Mouse (Mus musculus) v-Abl transformed pro-B cells (cell line): ENCODE measurements around the gene P2ry2.

ENCODE experiments used
- in situ Hi-C, 2 experiments: fragments of 400-800 bp; cut with MboI; formaldehyde crosslinking; loops; one replicate each; pipeline ENCODE4 v1.15.1; 2025; ENCODE audit not compliant: unreplicated experiment in 2 of 2

Gene P2ry2

DNA sequence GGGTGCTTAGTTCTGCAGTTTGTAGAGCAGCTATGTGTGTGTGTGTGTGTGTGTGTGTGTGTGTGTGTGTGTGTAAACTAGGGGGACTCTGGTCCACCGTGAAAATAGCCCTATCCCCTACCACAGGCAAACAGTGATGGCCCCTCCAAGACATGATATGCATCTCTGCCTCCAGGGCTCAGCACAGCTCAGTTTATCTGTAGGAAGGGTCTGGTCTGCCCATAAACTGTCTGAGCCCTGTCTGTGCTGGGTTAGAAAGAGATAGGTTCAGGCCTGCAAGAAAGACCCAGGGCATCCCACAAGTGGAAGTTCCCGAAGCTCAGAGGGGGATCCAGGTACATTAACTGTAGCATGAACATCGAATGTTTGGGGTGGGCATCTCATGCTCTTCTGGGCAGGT is 16.7 kb downstream of the P2ry2 start:
- in situ Hi-C loops: loop anchor here (5.0 to 25.0 kb wide), 2 partner anchors 51 to 616 kb away; no protein-coding TSS in a partner anchor

DNA sequence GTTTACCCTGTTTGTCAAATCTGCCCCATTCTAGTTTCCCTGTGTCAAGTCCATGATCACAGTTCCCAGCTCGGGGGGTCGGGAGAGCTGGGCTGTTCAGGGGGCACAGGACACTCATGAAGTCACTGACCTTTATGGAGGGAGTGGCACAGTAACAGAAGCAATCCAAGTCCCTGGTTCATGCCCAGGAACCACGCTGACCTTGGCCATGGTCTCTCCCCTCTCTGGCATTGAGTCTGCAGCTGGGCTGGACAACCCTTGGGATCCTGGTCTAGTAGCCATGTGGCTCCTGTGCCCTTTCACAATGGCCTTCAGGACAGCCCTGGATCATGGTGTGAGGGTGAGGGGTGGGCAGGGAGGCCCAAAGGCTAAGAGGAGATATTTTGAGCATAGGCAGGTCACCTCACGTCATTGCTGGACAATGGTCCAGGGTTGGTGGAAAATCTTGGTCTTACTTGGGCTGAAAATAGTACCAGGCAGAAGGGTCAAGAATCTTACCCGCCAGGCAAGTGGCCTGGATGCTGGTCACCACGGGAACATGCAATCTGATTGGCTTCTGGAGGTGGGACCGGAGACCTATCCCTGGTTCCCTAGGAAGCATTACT is 17.3 kb downstream of the P2ry2 start:
- in situ Hi-C loops: loop anchor here (5.0 to 25.0 kb wide), 2 partner anchors 52 to 617 kb away; no protein-coding TSS in a partner anchor

DNA sequence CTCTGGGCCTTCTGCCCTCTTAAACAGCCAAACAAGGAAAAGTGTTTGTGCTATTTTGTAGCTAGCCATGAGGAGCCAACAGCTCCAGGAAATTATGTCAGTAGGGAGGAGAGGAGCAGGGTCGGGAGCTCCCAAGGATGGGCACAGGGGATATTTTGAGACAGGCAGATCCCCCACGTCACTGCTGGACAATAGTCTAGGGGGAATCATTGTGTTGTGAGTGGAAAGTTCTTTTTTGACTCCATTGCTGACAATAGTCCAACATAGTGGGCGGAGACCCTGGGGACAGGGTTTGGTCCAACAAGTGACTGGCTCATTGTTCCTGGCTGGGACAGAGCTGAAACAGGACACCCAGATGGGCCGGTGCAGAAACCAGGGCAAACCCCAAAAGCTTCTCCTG is 19.5 kb downstream of the P2ry2 start:
- in situ Hi-C loops: loop anchor here in 1 of 2 experiments (25.0 kb wide), 1 partner anchor 619 kb away; no protein-coding TSS in a partner anchor

DNA sequence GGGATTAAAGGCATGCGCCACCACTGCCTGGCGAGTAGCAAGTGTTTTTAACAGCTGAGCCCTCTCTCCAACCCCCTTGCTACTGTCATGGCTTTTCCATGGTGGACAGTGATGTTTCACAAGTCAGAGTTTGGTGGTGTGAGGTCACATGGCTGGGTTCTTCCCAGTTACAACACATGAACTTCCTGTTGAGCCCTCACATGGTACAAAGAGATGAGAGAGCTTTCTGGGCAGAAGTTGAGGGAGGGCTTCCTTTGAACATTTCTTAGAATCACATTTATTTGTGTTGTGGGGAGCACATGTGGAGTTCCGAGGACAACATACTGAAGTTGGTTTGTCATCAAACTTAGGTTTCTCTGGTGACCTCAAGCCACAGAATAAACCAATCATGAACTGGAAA is 20.7 kb downstream of the P2ry2 start:
- in situ Hi-C loops: loop anchor here in 1 of 2 experiments (25.0 kb wide), 1 partner anchor 620 kb away; no protein-coding TSS in a partner anchor

DNA sequence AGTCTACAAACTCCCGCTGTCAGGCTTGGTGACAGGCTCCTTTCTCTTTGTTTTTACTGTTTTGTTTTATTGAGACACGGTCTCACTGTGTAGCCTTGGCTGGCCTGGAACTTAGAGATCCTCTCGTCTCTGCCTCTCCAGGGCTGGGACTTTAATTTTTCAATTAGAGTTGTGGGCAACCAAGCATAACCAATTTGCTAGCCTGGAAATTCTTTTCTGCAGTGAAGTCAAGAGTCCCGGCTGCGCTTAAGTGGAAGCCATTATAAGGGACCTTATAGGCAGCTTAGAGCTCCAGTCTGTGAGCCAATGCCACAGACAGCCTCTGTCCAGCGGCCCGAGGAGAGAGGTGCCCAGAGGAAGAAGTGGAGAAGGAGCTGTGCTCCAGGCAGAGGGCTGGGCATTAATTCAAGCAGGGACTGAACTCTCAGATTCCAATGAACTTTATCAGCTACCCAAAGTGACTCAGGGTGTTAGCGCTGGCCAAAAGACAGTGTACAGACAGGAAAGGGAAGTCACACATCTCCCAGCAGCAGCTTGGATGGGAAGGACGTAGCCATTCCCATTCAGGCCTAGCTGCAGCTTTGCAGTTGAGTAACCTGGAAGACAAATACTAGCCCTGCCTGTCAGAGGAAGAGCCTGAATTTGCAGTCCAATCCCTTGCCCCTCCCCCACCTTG is 21.9 kb downstream of the P2ry2 start:
- in situ Hi-C loops: loop anchor here in 1 of 2 experiments (25.0 kb wide), 1 partner anchor 622 kb away; no protein-coding TSS in a partner anchor

DNA sequence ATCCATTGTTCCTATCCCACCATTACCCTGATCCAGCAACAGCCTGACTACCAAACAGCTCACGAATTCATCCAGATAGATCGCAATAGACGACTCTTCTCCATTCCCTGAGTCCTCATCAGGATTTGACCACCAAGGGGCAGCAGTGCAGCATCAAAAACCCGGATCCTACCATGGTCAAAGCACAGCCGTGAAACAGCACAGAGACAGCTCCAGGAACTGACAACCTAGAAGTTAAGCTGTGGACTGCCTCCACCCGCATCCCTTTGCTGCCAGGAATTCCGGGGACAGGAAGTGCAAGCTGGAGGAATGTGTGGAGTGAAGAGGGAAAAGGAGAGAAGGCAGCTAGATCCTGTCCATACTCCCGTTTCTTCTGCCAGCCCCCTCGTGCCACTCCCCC is 24.6 kb downstream of the P2ry2 start:
- in situ Hi-C loops: loop anchor here (5.0 to 25.0 kb wide), 6 partner anchors 299 to 624 kb away; partner anchors contain the start of gene Gm45837 (in 2 of the 2)

DNA sequence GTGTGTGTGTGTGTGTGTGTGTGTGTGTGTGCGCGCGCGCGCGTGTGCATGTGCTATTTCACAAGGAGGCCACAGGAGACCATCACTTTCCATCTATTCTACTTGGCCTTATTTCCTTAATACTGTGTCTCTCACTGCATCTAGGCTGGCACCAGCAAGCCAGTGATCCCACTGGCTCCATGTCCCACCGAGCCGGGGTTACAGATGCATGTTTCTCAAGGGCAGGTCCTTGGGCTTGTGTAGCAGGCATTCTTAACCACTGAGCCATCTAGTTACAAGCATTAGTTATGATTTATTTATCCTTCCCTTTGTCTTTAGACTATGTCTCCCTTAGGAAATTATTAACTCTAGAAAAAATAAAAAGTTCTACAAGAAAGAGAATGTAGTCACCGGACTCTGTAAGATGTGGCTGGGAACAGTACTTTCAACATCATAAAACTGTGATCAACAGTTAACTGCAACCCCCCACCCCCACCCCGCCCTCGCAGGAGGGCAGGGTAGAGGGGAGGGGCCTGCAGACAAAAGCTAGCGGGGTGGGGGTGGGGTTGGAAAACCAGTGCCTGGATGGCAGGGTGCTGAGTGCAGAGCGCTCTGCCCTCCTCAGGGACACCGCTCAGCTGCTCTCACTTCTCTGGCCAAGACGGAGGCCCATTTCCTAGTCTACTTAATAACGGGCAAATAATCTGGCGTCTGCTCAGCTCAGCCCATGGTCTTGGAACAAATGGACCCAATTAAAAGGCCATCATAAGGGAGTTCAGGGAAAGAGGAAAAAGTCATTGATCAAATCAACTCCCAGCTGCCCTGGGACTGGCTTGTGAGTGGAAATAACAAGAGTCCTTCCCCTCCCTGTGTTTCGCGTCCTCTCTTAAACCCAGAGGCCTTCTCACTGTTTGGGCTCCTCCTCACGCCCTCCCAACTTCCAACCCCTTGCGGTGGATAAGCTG is 27.9 kb downstream of the P2ry2 start:
- in situ Hi-C loops: loop anchor here (5.0 to 25.0 kb wide), 7 partner anchors 298 to 628 kb away; partner anchors contain the start of gene Gm45837 (in 2 of the 2)

DNA sequence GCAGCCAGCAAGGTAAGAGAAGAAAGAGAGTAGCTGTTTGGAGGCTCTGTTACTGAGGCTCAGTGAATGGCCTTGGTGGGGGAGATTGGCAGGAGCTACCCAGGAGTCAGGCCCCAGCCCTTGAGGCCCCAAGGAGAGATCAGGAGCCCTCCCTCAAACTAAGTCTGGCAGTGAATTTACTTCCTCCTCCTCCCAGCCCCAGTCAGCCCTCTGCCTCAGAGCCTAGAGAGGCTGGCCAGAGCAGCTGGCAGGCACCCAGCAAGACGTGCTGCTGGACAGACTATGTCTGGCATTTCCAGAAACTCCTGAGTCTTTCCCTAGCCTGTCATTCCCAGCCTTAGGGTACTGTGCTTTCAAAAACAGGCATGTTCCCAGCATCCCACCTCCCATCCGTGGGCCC is 33.5 kb downstream of the P2ry2 start:
- in situ Hi-C loops: loop anchor here in 1 of 2 experiments (25.0 kb wide), 1 partner anchor 633 kb away; no protein-coding TSS in a partner anchor

DNA sequence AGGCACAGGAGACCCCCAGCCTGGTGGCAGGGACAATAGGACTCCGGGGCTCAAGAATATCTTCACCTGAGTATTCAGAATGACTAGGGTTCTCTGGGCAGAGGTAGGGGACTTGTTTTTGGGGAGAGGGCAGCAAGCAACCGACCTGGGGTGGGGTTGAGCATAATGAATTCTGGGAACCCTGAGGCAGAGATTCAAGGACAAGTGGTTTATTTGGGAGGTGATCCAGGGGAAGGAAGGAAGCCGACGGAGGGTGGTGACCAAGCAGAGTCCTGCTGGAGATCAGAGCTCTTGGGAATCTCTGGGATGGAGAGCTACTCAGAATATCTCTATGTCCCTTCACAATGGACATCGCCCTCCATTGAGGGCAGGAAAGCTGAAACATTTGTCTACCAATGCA is 34.5 kb downstream of the P2ry2 start:
- in situ Hi-C loops: loop anchor here in 1 of 2 experiments (25.0 kb wide), 1 partner anchor 634 kb away; no protein-coding TSS in a partner anchor

DNA sequence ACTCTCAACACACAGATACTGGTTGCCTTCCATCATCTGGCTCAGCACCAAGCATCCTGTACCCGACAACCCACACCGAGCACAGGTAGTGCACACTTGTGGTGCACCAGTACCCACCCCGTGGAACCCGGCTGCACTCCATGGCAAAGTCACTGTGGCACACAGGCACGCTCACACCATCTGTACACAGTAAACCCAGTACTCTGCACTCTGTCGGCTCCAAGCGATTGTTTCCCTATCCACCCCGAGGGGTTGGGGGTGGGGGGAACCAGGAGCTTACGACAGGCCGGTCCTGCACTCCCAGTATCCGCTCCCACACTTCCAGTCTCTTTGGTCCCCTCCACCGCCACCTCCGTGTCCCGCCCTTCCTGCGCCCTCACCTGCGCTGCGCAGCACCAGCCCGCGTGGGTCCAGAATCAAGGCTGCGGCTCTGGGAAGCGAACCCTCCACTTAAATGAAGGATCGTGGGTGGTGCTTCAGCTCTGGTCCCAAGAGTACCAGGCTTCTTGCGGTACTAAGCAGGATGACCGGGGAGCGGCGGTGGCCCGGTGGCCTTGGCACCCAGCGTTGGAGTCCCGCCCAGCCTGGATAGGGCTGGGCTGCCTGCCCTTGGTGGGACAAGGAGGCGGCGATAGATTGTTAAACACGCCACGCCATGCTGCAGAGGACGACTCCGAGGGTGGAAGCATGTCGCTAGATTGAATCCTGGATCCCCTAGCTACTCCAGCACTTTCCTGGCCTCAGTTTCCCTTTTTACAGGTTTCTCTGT is 38.3 kb downstream of the P2ry2 start, which contains the start of gene P2ry6:
P2ry6 (minus strand) TSS at position 515 of the 769 bp plus-strand sequence.
- in situ Hi-C loops: loop anchor here in 1 of 2 experiments (25.0 kb wide), 1 partner anchor 1113 kb away; the partner anchor contains the start of gene Trpc2

DNA sequence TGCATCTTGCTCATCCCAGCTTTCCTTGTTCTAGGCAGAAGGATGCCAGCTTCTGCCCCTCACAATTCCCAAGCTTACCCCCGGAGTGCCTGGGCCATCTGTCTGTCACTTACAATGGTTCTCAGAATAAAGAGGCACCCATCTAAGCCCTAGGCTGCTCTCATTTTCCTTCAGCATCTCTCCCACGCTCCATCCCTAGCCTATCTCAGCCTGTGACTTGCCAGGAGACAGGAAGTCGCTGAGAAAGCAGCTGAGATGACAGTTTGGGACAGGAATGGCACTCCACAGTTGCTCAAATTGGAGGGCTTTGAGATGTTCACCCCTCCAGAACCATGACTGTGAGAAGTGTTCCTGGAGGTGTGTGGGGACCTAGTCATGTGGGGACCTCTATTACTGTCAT is 39.8 kb downstream of the P2ry2 start:
- in situ Hi-C loops: loop anchor here in 1 of 2 experiments (25.0 kb wide), 1 partner anchor 1114 kb away; the partner anchor contains the start of gene Trpc2

DNA sequence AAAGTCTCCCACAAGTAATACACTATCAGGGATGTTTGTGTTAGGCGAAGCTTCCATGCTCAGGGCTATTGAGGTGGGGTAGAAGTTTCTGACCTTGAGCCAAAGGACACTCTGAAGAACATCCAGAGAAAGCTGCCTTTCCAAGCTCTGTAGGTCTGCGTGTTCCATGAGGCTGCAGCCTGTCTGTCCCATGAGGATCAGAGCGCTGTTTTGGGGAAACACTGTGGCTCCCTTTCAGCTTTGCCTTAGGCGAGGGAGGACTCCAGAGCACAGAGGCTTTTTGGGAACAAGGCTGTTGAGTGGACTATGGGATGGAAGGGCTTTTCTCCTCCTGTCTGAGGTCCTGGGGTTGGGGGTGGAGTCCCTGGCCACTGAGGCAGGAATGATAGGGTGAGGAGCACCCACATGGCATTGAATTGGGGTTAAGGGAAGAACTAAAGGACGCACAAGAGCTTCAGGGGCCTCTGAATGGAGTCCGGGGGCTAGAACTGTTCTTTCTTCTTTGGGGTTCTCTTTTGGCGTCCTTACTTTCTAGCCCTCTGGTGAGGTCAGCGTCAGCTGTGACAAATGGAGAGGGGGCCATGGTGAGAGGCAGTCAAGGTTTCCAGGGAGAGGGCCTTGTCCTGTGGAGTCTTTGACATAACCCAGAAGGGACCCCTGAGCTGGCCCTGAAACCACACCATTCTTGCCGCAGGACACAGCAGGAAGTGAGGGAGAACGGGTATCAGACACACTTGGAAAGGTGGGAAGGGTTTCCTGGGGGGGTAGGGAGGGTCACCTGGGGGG is 43.6 kb downstream of the P2ry2 start:
- in situ Hi-C loops: loop anchor here in 1 of 2 experiments (25.0 kb wide), 1 partner anchor 1118 kb away; the partner anchor contains the start of gene Trpc2

DNA sequence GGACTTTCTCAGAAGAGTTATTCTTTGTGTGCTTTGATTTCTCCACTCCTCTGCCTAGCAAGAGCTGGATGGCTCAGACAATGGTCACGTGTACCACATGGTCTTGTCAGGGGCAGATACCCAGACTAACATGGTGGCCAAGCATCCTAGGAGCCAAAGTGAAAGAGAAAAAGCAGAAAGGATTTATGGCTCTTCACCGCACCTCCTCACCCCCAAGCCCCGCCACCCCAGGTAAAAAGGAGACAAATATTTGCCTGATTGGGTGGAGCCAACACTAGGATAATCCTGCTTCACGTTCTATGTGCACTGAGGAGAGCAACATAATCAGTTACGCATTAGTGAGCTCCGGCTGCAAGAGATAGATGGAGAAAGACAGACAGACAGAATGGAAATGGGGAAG is 44.3 kb downstream of the P2ry2 start:
- in situ Hi-C loops: loop anchor here in 1 of 2 experiments (25.0 kb wide), 1 partner anchor 1119 kb away; the partner anchor contains the start of gene Trpc2

DNA sequence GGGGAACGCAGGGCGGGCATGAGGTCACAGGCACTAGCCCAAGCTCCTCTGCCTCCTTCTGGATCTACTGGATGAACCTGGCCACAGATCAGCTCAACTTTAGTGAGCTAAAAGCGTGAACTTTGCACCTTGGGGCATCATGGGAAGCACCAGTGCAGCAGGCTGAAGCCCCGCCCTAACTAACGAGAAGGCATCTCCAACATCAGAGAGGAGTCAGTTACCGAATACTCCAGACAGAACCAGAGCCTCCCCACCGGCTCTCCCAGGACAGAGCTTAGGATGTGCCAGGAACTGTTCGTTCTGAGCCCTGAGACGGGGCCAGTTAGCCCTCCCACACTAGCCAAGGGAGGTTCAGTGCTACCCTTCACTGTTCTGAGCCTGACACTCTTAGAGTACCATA is 44.8 kb downstream of the P2ry2 start:
- in situ Hi-C loops: loop anchor here in 1 of 2 experiments (25.0 kb wide), 1 partner anchor 1119 kb away; the partner anchor contains the start of gene Trpc2

DNA sequence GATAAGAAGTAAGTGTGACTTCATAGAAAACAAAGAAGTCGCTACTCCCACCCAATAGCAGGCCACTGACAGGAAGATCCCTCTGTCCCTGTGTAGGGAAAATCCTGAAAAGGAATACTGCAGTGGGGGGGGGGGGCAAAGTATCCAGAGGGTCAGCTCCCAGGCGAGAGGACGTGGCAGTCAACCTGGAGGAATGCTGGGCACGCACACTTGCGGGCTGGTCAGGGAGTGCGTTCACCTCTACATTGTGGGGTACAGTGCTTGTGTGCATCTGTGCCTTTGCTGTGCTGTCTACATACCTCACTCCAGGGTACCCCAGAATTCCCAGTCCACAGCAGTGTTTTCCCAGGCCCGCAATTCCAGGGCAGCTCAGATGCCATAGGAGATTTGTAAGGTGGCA is 46.7 kb downstream of the P2ry2 start:
- in situ Hi-C loops: loop anchor here in 1 of 2 experiments (25.0 kb wide), 1 partner anchor 1121 kb away; the partner anchor contains the start of gene Trpc2

DNA sequence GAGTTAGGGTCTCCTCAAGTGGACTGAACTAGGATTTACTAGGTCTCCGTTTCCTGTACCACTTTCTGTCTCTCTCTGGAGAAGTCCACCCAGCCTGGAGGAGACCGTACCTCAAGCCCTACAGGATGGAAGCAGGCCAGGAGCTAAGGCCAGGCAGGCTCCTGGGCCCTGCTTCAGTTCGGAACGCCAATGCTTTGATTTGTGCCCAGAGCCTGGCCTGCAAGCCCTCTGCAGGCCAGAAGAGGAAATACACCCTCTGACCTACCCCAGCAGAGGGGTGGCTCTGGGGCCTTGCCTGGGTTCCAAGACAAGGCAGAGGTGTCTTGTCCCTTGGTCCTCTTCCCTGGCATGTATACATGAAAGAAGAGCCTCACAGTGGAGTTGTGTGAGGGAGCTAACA is 47.6 kb downstream of the P2ry2 start:
- in situ Hi-C loops: loop anchor here in 1 of 2 experiments (25.0 kb wide), 1 partner anchor 1122 kb away; the partner anchor contains the start of gene Trpc2

DNA sequence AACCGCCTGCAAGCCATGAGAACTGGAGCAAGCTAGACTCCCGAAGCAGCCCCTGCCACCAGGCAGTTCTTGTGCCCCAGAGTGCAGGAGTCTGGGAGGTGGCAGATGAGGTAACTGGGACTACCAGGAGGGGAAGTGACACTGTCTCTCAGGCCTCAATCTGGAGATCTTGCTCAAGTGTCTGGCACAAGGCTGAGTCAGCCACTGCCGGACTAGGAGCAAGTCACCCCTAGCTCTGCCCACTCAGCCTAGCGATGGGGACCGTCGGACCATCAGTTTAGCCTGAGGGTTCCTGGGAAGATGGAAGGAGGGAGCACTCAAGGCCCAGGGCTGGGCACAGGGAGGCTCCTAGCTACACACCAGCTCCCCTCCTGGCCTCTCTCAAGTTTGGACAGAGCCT is 48.4 kb downstream of the P2ry2 start:
- in situ Hi-C loops: loop anchor here in 1 of 2 experiments (25.0 kb wide), 1 partner anchor 1123 kb away; the partner anchor contains the start of gene Trpc2

DNA sequence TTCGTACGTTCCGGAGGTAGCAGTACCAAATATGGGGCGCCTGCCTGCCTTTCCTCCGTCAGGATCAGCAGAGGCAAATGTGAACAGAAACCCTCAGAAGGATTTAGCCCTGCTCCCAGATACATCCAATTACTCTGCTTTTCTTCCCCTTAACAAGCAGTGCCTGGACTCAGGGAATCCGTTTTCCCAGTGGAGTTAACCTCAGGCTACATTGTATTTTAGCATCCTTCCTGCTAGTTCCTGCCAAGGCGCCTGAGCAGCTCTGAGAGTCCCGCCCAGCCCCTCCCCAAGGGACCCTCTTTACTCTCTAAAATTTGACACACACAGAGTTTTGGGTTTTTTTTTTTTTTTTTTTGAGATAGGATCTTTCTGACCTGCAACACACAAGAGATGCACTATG is 49.3 kb downstream of the P2ry2 start:
- in situ Hi-C loops: loop anchor here in 1 of 2 experiments (25.0 kb wide), 1 partner anchor 1124 kb away; the partner anchor contains the start of gene Trpc2
